Mouse (Mus musculus): Measurements from ENCODE around the gene Lgals4.

GRCm38 (mm10) chr7:28806869-28807268, 26.8 kb upstream of the Lgals4 start:
- TF ChIP-seq CTCF (IDR thresholded peaks at IDR 0.05; ENCODE audit: low read depth) (peak; percentile 36), EP300 (IDR thresholded peaks at IDR 0.05; ENCODE audit: low read depth) (no peak)
